Mouse (Mus musculus): ENCODE data around the gene Atg7.
"Not testable (repeated sequence)": the region's sequence is repeated elsewhere in the genome, so short reads cannot be mapped to it uniquely, and the experiment has no call there.

Atg7 gene

GRCm38 (mm10) chr6:114642601-114643528 is at the start of gene Atg7:
Gene Atg7, plus strand, starts transcription at chr6:114643097.
- DNase-seq (ENCODE audit: low read depth, low spot score) = peak; percentile 97

GRCm38 (mm10) chr6:114614076-114614475 is 28.8 kb upstream of the Atg7 start:
- not testable (repeated sequence) for DNase-seq (ENCODE audit: low read depth, low spot score)

- not testable (repeated sequence) for DNase-seq (ENCODE audit: low read depth, low spot score)
Observed at GRCm38 (mm10) chr6:114633886-114634285, 9.0 kb upstream of the Atg7 start.

- no peak for DNase-seq (ENCODE audit: low read depth, low spot score)
Observed at GRCm38 (mm10) chr6:114643716-114644115, 819 bp downstream of the Atg7 start.

- no peak for DNase-seq (ENCODE audit: low read depth, low spot score)
Observed at GRCm38 (mm10) chr6:114644531-114644930, 1.6 kb downstream of the Atg7 start.

GRCm38 (mm10) chr6:114646201-114646600 is 3.3 kb downstream of the Atg7 start:
- DNase-seq (ENCODE audit: low read depth, low spot score) = no peak

GRCm38 (mm10) chr6:114647011-114647410 is 4.1 kb downstream of the Atg7 start:
- no peak for DNase-seq (ENCODE audit: low read depth, low spot score)

GRCm38 (mm10) chr6:114648352-114649030 is 5.6 kb downstream of the Atg7 start:
- DNase-seq (ENCODE audit: low read depth, low spot score) = no peak

- DNase-seq (ENCODE audit: low read depth, low spot score) = no peak
Observed at GRCm38 (mm10) chr6:114652209-114652608, 9.3 kb downstream of the Atg7 start.

GRCm38 (mm10) chr6:114656826-114657600 is 14.1 kb downstream of the Atg7 start:
- DNase-seq (ENCODE audit: low read depth, low spot score) = no peak

- no peak for DNase-seq (ENCODE audit: low read depth, low spot score)
Observed at GRCm38 (mm10) chr6:114657807-114658206, 14.9 kb downstream of the Atg7 start.

- DNase-seq (ENCODE audit: low read depth, low spot score) = no peak
Observed at GRCm38 (mm10) chr6:114659278-114659991, 16.5 kb downstream of the Atg7 start.

GRCm38 (mm10) chr6:114659992-114660800 is 17.3 kb downstream of the Atg7 start:
- DNase-seq (ENCODE audit: low read depth, low spot score) = no peak

- DNase-seq (ENCODE audit: low read depth, low spot score) = no peak
Observed at GRCm38 (mm10) chr6:114663707-114664106, 20.8 kb downstream of the Atg7 start.

- no peak for DNase-seq (ENCODE audit: low read depth, low spot score)
Observed at GRCm38 (mm10) chr6:114664716-114665115, 21.8 kb downstream of the Atg7 start.

- DNase-seq (ENCODE audit: low read depth, low spot score) = no peak
Observed at GRCm38 (mm10) chr6:114667518-114667917, 24.6 kb downstream of the Atg7 start.

- no peak for DNase-seq (ENCODE audit: low read depth, low spot score)
Observed at GRCm38 (mm10) chr6:114674771-114675170, 31.9 kb downstream of the Atg7 start.

GRCm38 (mm10) chr6:114676091-114676490 is 33.2 kb downstream of the Atg7 start:
- no peak for DNase-seq (ENCODE audit: low read depth, low spot score)

- DNase-seq (ENCODE audit: low read depth, low spot score) = no peak
Observed at GRCm38 (mm10) chr6:114682092-114682711, 39.3 kb downstream of the Atg7 start.

- no peak for DNase-seq (ENCODE audit: low read depth, low spot score)
Observed at GRCm38 (mm10) chr6:114683741-114684140, 40.8 kb downstream of the Atg7 start.
